Mouse (Mus musculus): Measurements from ENCODE around the gene Cacng7. TPM values are rescaled to one million over a fixed set of nuclear protein-coding genes. Genes with fewer than 3 reads are reported as not detected.

Gene Cacng7
- polyA plus RNA-seq, 1 experiment from 2014 or later: 0.81 TPM

Small RNA genes within 50 kb of the gene (microRNA-seq; reads per million reads assigned to microRNA genes)
- gene Gm23450: 3.5 reads per million, percentile 17 among the genes with 10 or more reads in this experiment

Other genes with a start within 250 kb of the Cacng7 start
- gene AU018091, start 163.8 kb upstream of the Cacng7 start, polyA plus RNA-seq (2015; fragmentation: Nextera tagmentation; extraction: Ambion mirVana): not detected in 2 replicates
- not detected in 2 replicates for gene Nlrp12, start 83.2 kb upstream of the Cacng7 start, polyA plus RNA-seq (2015; fragmentation: Nextera tagmentation; extraction: Ambion mirVana)
- gene Myadm, start 43.9 kb upstream of the Cacng7 start, polyA plus RNA-seq (2015; fragmentation: Nextera tagmentation; extraction: Ambion mirVana): 95.0 and 108 TPM in 2 replicates
- gene Prkcg, start 43.8 kb upstream of the Cacng7 start, polyA plus RNA-seq (2015; fragmentation: Nextera tagmentation; extraction: Ambion mirVana): 0.14 and 0.23 TPM in 2 replicates
- 1.0 TPM in 2 replicates for gene Cacng8, start 57.7 kb downstream of the Cacng7 start, polyA plus RNA-seq (2015; fragmentation: Nextera tagmentation; extraction: Ambion mirVana)
- gene Cacng6, start 91.2 kb downstream of the Cacng7 start, polyA plus RNA-seq (2015; fragmentation: Nextera tagmentation; extraction: Ambion mirVana): 0.19 and 0.22 TPM in 2 replicates
- gene Tarm1, start 169.7 kb downstream of the Cacng7 start, polyA plus RNA-seq (2015; fragmentation: Nextera tagmentation; extraction: Ambion mirVana): 0.12 TPM in 1 of 2 replicates, not detected in the other